In the genomic region with DNA sequence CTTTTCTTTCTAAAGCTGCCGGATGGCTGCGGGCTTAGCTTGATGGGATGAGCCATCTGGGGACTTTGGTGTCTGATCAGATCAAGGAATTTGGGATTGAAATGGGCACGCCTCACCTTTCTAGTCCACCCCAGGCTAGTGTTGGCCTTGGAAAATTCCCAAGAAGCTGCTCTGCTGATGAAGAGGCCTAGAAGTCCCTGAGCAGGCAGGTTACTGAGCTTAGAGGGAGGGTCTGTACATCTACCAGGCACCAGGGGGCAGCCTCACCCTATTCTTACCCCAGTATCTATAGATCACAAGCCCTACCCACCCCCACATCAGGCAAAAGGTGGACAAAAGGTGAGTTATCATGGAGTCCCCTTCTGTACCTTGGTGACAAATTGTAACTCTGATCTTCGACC, we compare ENCODE assay signal across 8 mouse cellular contexts. TPM values are rescaled to one million over a fixed set of nuclear protein-coding genes. Genes with fewer than 3 reads are reported as not detected.
DNase-seq lines count a peak whose midpoint lies in the region; ATAC-seq lines count a peak whose summit lies in the region.

No protein-coding gene starts in this region.

- DNase-seq in frontal cortex, postnatal 14 days (ENCODE audit: low spot score in 2 of 2) = no peak
- DNase-seq in WW6 (ENCODE audit: low read depth, low spot score) = peak; percentile 45
- DNase-seq in embryo, embryonic 11 days = peak; percentile 69
- peak; percentile 42 to 54 for DNase-seq in heart, postnatal 14 days
- DNase-seq in layer of hippocampus, adult 9-11 months = peak; percentile 30
- DNase-seq in lung, postnatal 4 days = peak; percentile 41 to 56
- DNase-seq in right cerebral cortex, postnatal 4 days = peak; percentile 30

- intact Hi-C loops in heart, postnatal 14 days (cut with DNase I) = loop anchor here (1.0 to 10.0 kb wide), 5 partner anchors 21 to 275 kb away; a partner anchor contains a TSS

- ATAC-seq in frontal cortex, adult (ENCODE audit: low TSS enrichment) = peak; percentile 50

RNA-seq across cellular contexts. Expression of a gene that starts 0.9 kb away (rescaled TPM):
- 100 to 1,000 TPM; 109 to 112 TPM for total RNA-seq in heart, postnatal 14 days (2021)

RNA-seq across cellular contexts. Expression of a gene that starts 12.1 kb away (rescaled TPM):
- 1 to 10 TPM; 4.3 to 6.8 TPM for total RNA-seq in heart, postnatal 14 days (2021)

RNA-seq across cellular contexts. Expression of a gene that starts 32.8 kb away (rescaled TPM):
- total RNA-seq in heart, postnatal 14 days (2021) = not detected

RNA-seq across cellular contexts. Expression of a gene that starts 43.9 kb away (rescaled TPM):
- 10 to 100 TPM; 75.8 to 89.6 TPM for total RNA-seq in heart, postnatal 14 days (2021)

RNA-seq across cellular contexts. Expression of a gene that starts 44.4 kb away (rescaled TPM):
- 10 to 100 TPM; 27.8 TPM for total RNA-seq in heart, postnatal 14 days (2021)

Comparison
In these comparisons a context has a peak if more than half of its experiments do, and no peak if none do; other contexts are left out.
1. DNase-seq: peak in WW6 (single experiment), embryo, embryonic 11 days (single experiment), heart, postnatal 14 days (2 of 2), layer of hippocampus, adult 9-11 months (single experiment), lung, postnatal 4 days (2 of 2) and right cerebral cortex, postnatal 4 days (single experiment); none in frontal cortex, postnatal 14 days (0 of 2).